Mouse (Mus musculus): ENCODE measurements around the gene Cdkn1b. TPM values are rescaled to one million over a fixed set of nuclear protein-coding genes. Genes with fewer than 3 reads are reported as not detected.

Gene Cdkn1b
- polyA plus RNA-seq, 1 experiment: 84.8 TPM

- TF ChIP-seq CTCF (IDR thresholded peaks at IDR 0.05; ENCODE audit: low read depth, low read length) (no peak), POLR2A (IDR thresholded peaks at IDR 0.05; ENCODE audit: borderline replicate concordance, low read depth, low read length) (no peak)
- Histone ChIP-seq H3K27ac (ENCODE audit: insufficient read depth, low read depth, low read length) (no peak overlapping the region), H3K4me3 (ENCODE audit: insufficient read depth, low read length) (no peak overlapping the region), H3K4me1 (ENCODE audit: control insufficient read depth, insufficient read depth, low read length) (peaks cover 13% of the 10 kb centered on the region)
Observed at GRCm38 (mm10) chr6:134943759-134944407, 23.7 kb downstream of the Cdkn1b start.

DNA sequence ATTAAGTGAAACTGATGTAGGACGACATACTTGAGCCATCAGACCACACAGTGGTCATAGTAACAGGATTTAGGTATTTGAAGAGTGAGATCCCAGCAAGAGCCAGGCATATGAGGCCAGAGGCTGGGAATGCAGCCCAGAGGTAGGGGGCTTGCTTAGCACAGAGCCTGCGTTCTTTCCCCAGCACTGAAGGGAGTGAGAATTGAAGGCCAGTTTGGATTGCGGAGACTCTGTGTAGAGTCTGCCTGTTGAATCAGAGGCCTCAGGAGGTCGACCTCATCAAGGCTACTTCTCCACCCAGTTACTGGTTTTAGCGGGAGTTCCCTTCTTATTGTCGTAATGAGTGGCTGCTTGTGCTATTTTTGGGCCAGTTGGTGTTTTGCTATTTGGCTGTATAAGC lies 25.9 kb downstream of the Cdkn1b start:
- Histone ChIP-seq H3K4me1 (ENCODE audit: control insufficient read depth, insufficient read depth, low read length) (peaks cover 11% of the 10 kb centered on the region), H3K4me3 (ENCODE audit: insufficient read depth, low read length) (no peak overlapping the region), H3K27ac (ENCODE audit: insufficient read depth, low read depth, low read length) (no peak overlapping the region)
- no peak for TF ChIP-seq CTCF (IDR thresholded peaks at IDR 0.05; ENCODE audit: low read depth, low read length)
- no peak for TF ChIP-seq POLR2A (IDR thresholded peaks at IDR 0.05; ENCODE audit: borderline replicate concordance, low read depth, low read length)

- Histone ChIP-seq H3K27ac (ENCODE audit: insufficient read depth, low read depth, low read length) (no peak overlapping the region), H3K4me1 (ENCODE audit: control insufficient read depth, insufficient read depth, low read length) (peaks cover 11% of the 10 kb centered on the region), H3K4me3 (ENCODE audit: insufficient read depth, low read length) (no peak overlapping the region)
- TF ChIP-seq POLR2A (IDR thresholded peaks at IDR 0.05; ENCODE audit: borderline replicate concordance, low read depth, low read length) (no peak), CTCF (IDR thresholded peaks at IDR 0.05; ENCODE audit: low read depth, low read length) (no peak)
Observed at GRCm38 (mm10) chr6:134946858-134947257, 26.7 kb downstream of the Cdkn1b start.

DNA sequence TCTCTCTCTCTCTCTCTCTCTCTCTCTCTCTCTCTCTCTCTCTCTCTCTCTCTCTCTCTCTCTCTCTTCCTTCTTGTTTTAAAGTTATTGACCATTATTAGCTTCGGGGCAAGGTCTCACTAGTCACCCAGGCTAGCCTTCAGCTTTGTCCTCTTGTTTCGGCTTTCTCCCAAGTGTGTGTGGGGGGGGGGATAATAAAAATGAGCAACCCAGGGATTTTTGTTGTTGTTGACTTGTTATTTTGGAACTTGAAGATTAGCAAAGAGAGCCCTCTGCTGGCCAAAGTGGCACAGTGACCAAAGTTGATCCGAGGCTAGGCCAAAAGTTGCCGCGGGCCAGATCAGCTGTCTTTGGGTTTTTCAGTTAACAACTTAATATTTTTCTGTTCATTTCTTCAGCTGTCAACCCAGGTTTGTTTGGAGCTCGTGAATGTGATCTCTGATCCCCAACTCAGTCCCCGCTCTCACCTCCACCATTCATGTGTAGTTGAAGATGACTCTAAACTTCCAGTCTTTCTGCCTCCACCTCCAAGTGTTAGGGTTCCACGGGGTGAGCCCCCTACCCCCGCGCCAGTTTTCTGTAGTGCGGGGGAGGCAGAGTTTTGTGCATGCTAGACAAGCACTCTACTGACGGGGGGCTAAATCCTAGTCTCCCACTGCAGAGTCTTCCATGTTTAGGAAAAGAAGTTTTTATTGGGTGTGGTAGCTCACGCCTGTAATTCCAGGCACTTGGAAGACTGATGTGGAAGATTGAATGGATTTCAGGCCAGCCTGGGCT lies 27.3 kb downstream of the Cdkn1b start:
- peaks cover 8% of the 10 kb centered on the region for H3K4me1 ChIP-seq (ENCODE audit: control insufficient read depth, insufficient read depth, low read length)
- no peak overlapping the region for H3K27ac ChIP-seq (ENCODE audit: insufficient read depth, low read depth, low read length)
- no peak overlapping the region for H3K4me3 ChIP-seq (ENCODE audit: insufficient read depth, low read length)
- TF ChIP-seq CTCF (IDR thresholded peaks at IDR 0.05; ENCODE audit: low read depth, low read length): peak; percentile 70; the same call in 1 of the 2 replicates
- no peak for TF ChIP-seq POLR2A (IDR thresholded peaks at IDR 0.05; ENCODE audit: borderline replicate concordance, low read depth, low read length)

GRCm38 (mm10) chr6:134948522-134949061 lies 28.4 kb downstream of the Cdkn1b start:
- TF ChIP-seq CTCF (IDR thresholded peaks at IDR 0.05; ENCODE audit: low read depth, low read length) (no peak), POLR2A (IDR thresholded peaks at IDR 0.05; ENCODE audit: borderline replicate concordance, low read depth, low read length) (no peak)
- H3K27ac ChIP-seq (ENCODE audit: insufficient read depth, low read depth, low read length): no peak overlapping the region
- H3K4me3 ChIP-seq (ENCODE audit: insufficient read depth, low read length): no peak overlapping the region
- peaks cover 7% of the 10 kb centered on the region for H3K4me1 ChIP-seq (ENCODE audit: control insufficient read depth, insufficient read depth, low read length)

- TF ChIP-seq CTCF (IDR thresholded peaks at IDR 0.05; ENCODE audit: low read depth, low read length): no peak
- no peak for TF ChIP-seq POLR2A (IDR thresholded peaks at IDR 0.05; ENCODE audit: borderline replicate concordance, low read depth, low read length)
- Histone ChIP-seq H3K27ac (ENCODE audit: insufficient read depth, low read depth, low read length) (no peak overlapping the region), H3K4me3 (ENCODE audit: insufficient read depth, low read length) (no peak overlapping the region), H3K4me1 (ENCODE audit: control insufficient read depth, insufficient read depth, low read length) (peaks cover 7% of the 10 kb centered on the region)
Observed at GRCm38 (mm10) chr6:134949241-134949640, 29.0 kb downstream of the Cdkn1b start.

- TF ChIP-seq CTCF (IDR thresholded peaks at IDR 0.05; ENCODE audit: low read depth, low read length) (no peak), POLR2A (IDR thresholded peaks at IDR 0.05; ENCODE audit: borderline replicate concordance, low read depth, low read length) (no peak)
- no peaks in the 10 kb centered on the region for H3K4me1 ChIP-seq (ENCODE audit: control insufficient read depth, insufficient read depth, low read length)
- no peak overlapping the region for H3K27ac ChIP-seq (ENCODE audit: insufficient read depth, low read depth, low read length)
- H3K4me3 ChIP-seq (ENCODE audit: insufficient read depth, low read length): no peak overlapping the region
Observed at GRCm38 (mm10) chr6:134951364-134951763, 31.2 kb downstream of the Cdkn1b start.

DNA sequence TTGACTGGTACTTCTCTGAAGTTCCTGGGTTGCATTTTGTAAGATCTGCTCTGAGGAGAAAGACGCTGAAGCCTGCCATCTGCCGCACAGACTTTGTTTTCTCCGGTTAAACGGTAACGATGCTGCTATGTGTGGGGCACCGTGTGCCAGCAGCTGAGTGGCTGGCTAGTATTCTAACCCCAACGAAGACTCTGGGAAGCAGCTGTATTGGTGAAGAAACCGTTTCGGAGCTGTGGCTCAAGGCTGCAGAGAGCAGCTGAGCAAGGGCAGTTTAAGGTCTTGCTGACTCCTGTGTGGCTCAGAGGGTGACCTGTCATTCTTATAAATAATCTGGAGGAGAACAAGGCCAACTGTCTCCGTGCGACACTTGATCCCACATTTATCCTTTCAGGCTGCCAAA lies 33.8 kb downstream of the Cdkn1b start:
- no peak for TF ChIP-seq POLR2A (IDR thresholded peaks at IDR 0.05; ENCODE audit: borderline replicate concordance, low read depth, low read length)
- no peak for TF ChIP-seq CTCF (IDR thresholded peaks at IDR 0.05; ENCODE audit: low read depth, low read length)
- Histone ChIP-seq H3K4me3 (ENCODE audit: insufficient read depth, low read length) (no peak overlapping the region), H3K4me1 (ENCODE audit: control insufficient read depth, insufficient read depth, low read length) (no peaks in the 10 kb centered on the region), H3K27ac (ENCODE audit: insufficient read depth, low read depth, low read length) (no peak overlapping the region)

GRCm38 (mm10) chr6:134956388-134956787 lies 36.2 kb downstream of the Cdkn1b start:
- Histone ChIP-seq H3K27ac (ENCODE audit: insufficient read depth, low read depth, low read length) (no peak overlapping the region), H3K4me1 (ENCODE audit: control insufficient read depth, insufficient read depth, low read length) (no peaks in the 10 kb centered on the region), H3K4me3 (ENCODE audit: insufficient read depth, low read length) (no peak overlapping the region)
- TF ChIP-seq POLR2A (IDR thresholded peaks at IDR 0.05; ENCODE audit: borderline replicate concordance, low read depth, low read length) (no peak), CTCF (IDR thresholded peaks at IDR 0.05; ENCODE audit: low read depth, low read length) (no peak)

GRCm38 (mm10) chr6:134961286-134961685 lies 41.1 kb downstream of the Cdkn1b start:
- TF ChIP-seq CTCF (IDR thresholded peaks at IDR 0.05; ENCODE audit: low read depth, low read length): no peak
- H3K27ac ChIP-seq (ENCODE audit: insufficient read depth, low read depth, low read length): no peak overlapping the region
- no peak overlapping the region for H3K4me3 ChIP-seq (ENCODE audit: insufficient read depth, low read length)
- H3K4me1 ChIP-seq (ENCODE audit: control insufficient read depth, insufficient read depth, low read length): no peaks in the 10 kb centered on the region

Measured in bone marrow macrophage, adult 2 months (primary cell).